Mouse (Mus musculus): ENCODE measurements around the gene Orai3. TPM values are rescaled to one million over a fixed set of nuclear protein-coding genes. Genes with fewer than 3 reads are reported as not detected.

Orai3 gene
- total and polyA plus RNA-seq, 3 experiments, result 10.3 to 16.9 (median 11.6) TPM

DNA sequence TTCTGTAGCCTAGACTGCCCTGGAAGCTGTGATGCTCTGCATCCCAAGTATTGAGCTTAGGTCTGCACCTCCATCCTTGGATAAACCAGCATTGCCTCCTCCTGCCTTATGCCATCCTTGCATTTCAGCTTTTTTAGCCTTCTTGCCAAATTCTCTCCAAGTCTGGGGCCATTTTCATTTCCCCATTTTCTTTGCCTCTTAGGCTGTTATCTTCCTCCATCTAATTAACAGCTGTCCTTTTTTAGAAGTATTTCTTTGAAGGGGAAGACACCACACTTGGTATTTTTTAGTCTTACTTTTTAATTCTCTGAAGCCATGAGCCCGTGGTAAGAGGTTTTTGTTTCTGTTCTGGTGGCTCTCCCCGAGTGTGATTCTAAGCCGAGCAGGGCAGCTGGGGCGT is 6.0 kb upstream of the Orai3 start:
- dilution Hi-C loops (cut with MboI; ENCODE audit: extremely low pct_ligation_motif_present, extremely low pct_unique_long_range_greater_than_20kb, low sequenced_read_pairs) (no loop called here), in situ Hi-C loops (cut with MboI; ENCODE audit: low pct_ligation_motif_present, low pct_unique_long_range_greater_than_20kb, low sequenced_read_pairs) (loop anchor here (5.0 to 25.0 kb wide), 2 partner anchors 401 to 661 kb away; no protein-coding TSS in a partner anchor)
- no peak overlapping the region for H3K4me2 ChIP-seq (ENCODE audit: insufficient read depth, low read depth, poor library complexity, severe bottlenecking)
- H3K36me3 ChIP-seq (replicated peaks in 1 of 2; ENCODE audit: control insufficient read depth in 1 of 2, insufficient read depth in 1 of 2, low read length in 1 of 2), result peaks cover 37 to 65% of the 10 kb centered on the region in 2 experiments
- H3K4me1 ChIP-seq (ENCODE audit: control insufficient read depth in 1 of 2, insufficient read depth in 2 of 2), result peaks cover 0 to 48% of the 10 kb centered on the region in 2 experiments; a peak in 3 of 4 replicates
- no peak for DNase-seq (ENCODE audit: extremely low read depth)
- H3K27ac ChIP-seq (ENCODE audit: insufficient read depth, low read depth), result no peak overlapping the region
- H3K79me2 ChIP-seq (replicated peaks; ENCODE audit: control insufficient read depth, extremely low read depth, insufficient read depth, poor library complexity, severe bottlenecking), result no peaks in the 10 kb centered on the region
- TF ChIP-seq JUN (IDR thresholded peaks at IDR 0.05; ENCODE audit: insufficient read depth, low read depth, low read length) (no peak), ZC3H11A (IDR thresholded peaks at IDR 0.05; ENCODE audit: low read depth, low read length) (no peak), SIN3A (IDR thresholded peaks at IDR 0.05; ENCODE audit: low read length) (no peak), ZMIZ1 (IDR thresholded peaks at IDR 0.05; ENCODE audit: low read depth, low read length) (no peak), CHD2 (IDR thresholded peaks at IDR 0.05; ENCODE audit: low read length) (no peak), TCF12 (IDR thresholded peaks at IDR 0.05; ENCODE audit: low read depth, low read length) (no peak), MEF2A (IDR thresholded peaks at IDR 0.05; ENCODE audit: borderline replicate concordance, low read depth, low read length) (no peak)
- no peaks in the 10 kb centered on the region for H3K27me3 ChIP-seq (replicated peaks)
- H3K4me3 ChIP-seq (replicated peaks in 1 of 3; ENCODE audit: low read depth in 2 of 3, low read length in 2 of 3, poor library complexity in 1 of 3), result no peak overlapping the region
- no peak overlapping the region for H3K9ac ChIP-seq (ENCODE audit: insufficient read depth, low read depth)
- H3K9me3 ChIP-seq (replicated peaks; ENCODE audit: low read length), result no peaks in the 10 kb centered on the region

DNA sequence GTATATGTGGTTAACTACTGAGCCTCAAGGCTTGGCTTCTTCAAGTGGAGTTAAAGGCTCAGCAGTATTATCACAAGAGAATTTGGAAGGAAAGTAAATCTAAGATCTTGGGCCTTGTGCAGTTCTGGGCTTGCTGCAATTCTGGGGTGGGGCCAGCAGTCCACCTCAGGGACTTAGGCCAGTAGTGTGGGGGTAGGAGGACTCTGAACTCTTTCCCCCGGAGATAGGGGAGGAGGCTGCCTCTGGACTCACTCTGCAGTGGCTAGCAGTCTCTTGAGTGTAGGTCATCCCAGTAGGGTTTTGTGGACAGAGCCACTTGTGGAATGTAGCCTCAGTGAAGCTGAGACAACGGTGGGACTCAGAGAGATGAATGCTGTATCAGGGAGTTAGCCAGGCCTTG is 3.9 kb upstream of the Orai3 start:
- no peak overlapping the region for H3K27ac ChIP-seq (ENCODE audit: insufficient read depth, low read depth)
- H3K79me2 ChIP-seq (replicated peaks; ENCODE audit: control insufficient read depth, extremely low read depth, insufficient read depth, poor library complexity, severe bottlenecking), result peaks cover 10% of the 10 kb centered on the region
- no peaks in the 10 kb centered on the region for H3K9me3 ChIP-seq (replicated peaks; ENCODE audit: low read length)
- no peak overlapping the region for H3K4me2 ChIP-seq (ENCODE audit: insufficient read depth, low read depth, poor library complexity, severe bottlenecking)
- H3K4me3 ChIP-seq (replicated peaks in 1 of 3; ENCODE audit: low read depth in 2 of 3, low read length in 2 of 3, poor library complexity in 1 of 3), result no peak overlapping the region
- dilution Hi-C loops (cut with MboI; ENCODE audit: extremely low pct_ligation_motif_present, extremely low pct_unique_long_range_greater_than_20kb, low sequenced_read_pairs), result no loop called here
- peaks cover 0 to 42% of the 10 kb centered on the region in 2 experiments; a peak in 3 of 4 replicates for H3K4me1 ChIP-seq (ENCODE audit: control insufficient read depth in 1 of 2, insufficient read depth in 2 of 2)
- in situ Hi-C loops (cut with MboI; ENCODE audit: low pct_ligation_motif_present, low pct_unique_long_range_greater_than_20kb, low sequenced_read_pairs), result loop anchor here (25.0 kb wide), 1 partner anchor 403 kb away; no protein-coding TSS in a partner anchor
- H3K36me3 ChIP-seq (replicated peaks in 1 of 2; ENCODE audit: control insufficient read depth in 1 of 2, insufficient read depth in 1 of 2, low read length in 1 of 2), result peaks cover 37 to 58% of the 10 kb centered on the region in 2 experiments
- no peak for DNase-seq (ENCODE audit: extremely low read depth)
- TF ChIP-seq ZNF384 (IDR thresholded peaks at IDR 0.05; ENCODE audit: low read depth, low read length), result no peak
- TF ChIP-seq ZKSCAN1 (IDR thresholded peaks at IDR 0.05; ENCODE audit: borderline replicate concordance, low read depth, low read length), result no peak
- TF ChIP-seq TCF12 (IDR thresholded peaks at IDR 0.05; ENCODE audit: low read depth, low read length), result no peak
- TF ChIP-seq TBP (conservative IDR thresholded peaks at IDR 0.05; ENCODE audit: low read depth, low read length), result no peak
- TF ChIP-seq JUN (IDR thresholded peaks at IDR 0.05; ENCODE audit: insufficient read depth, low read depth, low read length), result no peak
- no peak for TF ChIP-seq CTCF (conservative IDR thresholded peaks at IDR 0.05 in 1 of 2, IDR thresholded peaks at IDR 0.05 in 1 of 2; ENCODE audit: low read depth in 2 of 2, low read length in 2 of 2)
- TF ChIP-seq CHD1 (IDR thresholded peaks at IDR 0.05; ENCODE audit: low read depth, low read length), result no peak
- TF ChIP-seq ETS1 (conservative IDR thresholded peaks at IDR 0.05; ENCODE audit: low read depth, low read length), result no peak
- TF ChIP-seq BHLHE40 (IDR thresholded peaks at IDR 0.05; ENCODE audit: low read depth, low read length), result no peak
- no peak for TF ChIP-seq MEF2A (IDR thresholded peaks at IDR 0.05; ENCODE audit: borderline replicate concordance, low read depth, low read length)
- TF ChIP-seq RAD21 (IDR thresholded peaks at IDR 0.05; ENCODE audit: low read depth, low read length), result no peak
- no peaks in the 10 kb centered on the region for H3K27me3 ChIP-seq (replicated peaks)
- no peak overlapping the region for H3K9ac ChIP-seq (ENCODE audit: insufficient read depth, low read depth)

Measured in CH12.LX (cell line).